Mouse (Mus musculus) embryonic facial prominence, embryonic 10.5 days (tissue): ENCODE results near the gene Izumo1. TPM values are rescaled to one million over a fixed set of nuclear protein-coding genes. Genes with fewer than 3 reads are reported as not detected.

Source experiments
- DNase-seq: peaks from one replicate; pipeline ENCODE4 v3.0.0-alpha.2; 2017; ENCODE audit warnings: low spot score
- H3K27ac ChIP-seq: fragments of 300-500 bp; sonication (generic); replicated peaks from 2 replicates; pipeline ENCODE4 v1.5.1; 2016; ENCODE audit warnings: mild to moderate bottlenecking
- H3K27me3 ChIP-seq: fragments of 300-500 bp; sonication (generic); replicated peaks from 2 replicates; pipeline ENCODE4 v1.6.1; 2016; ENCODE audit warnings: low read depth, mild to moderate bottlenecking; ENCODE audit not compliant: poor library complexity, severe bottlenecking
- H3K36me3 ChIP-seq: fragments of 300-500 bp; sonication (generic); replicated peaks from 2 replicates; pipeline ENCODE4 v1.6.1; 2016; ENCODE audit warnings: mild to moderate bottlenecking, moderate library complexity
- H3K4me1 ChIP-seq: fragments of 300-500 bp; sonication (generic); 2 replicates; pipeline ENCODE4 v1.6.1; 2016
- H3K4me3 ChIP-seq: fragments of 300-500 bp; sonication (generic); 2 replicates; pipeline ENCODE4 v1.5.1; 2016; ENCODE audit warnings: mild to moderate bottlenecking, moderate library complexity
- H3K9me3 ChIP-seq: fragments of 300-500 bp; sonication (generic); 2 replicates; pipeline ENCODE4 v1.6.1; 2016; ENCODE audit warnings: mild to moderate bottlenecking
- WGBS: fragments of 180-500 bp; shearing (Covaris S2); methylation state at CpG from one replicate; pipeline ENCODE4 v1.1.7; 2016; 5-methylcytosine and 5-hydroxymethylcytosine counted together
- polyA plus RNA-seq: library from polyadenylated mRNA; unstranded; fragments of >200 nt; fragmentation: Nextera tagmentation; extraction: Ambion mirVana; gene quantifications from 2 replicates; pipeline ENCODE4 v1.2.1, GENCODE M21; 2016

The Izumo1 gene
- polyA plus RNA-seq, 1 experiment from 2014 or later, result 0.07 TPM

- H3K27me3 ChIP-seq, result peaks cover 61% of the 10 kb centered on the region
- H3K4me1 ChIP-seq, result peaks cover 11% of the 10 kb centered on the region
- no peaks in the 10 kb centered on the region for H3K9me3 ChIP-seq
- DNase-seq, result no peak
- no peak overlapping the region for H3K27ac ChIP-seq
- H3K36me3 ChIP-seq, result no peaks in the 10 kb centered on the region
- no peak overlapping the region for H3K4me3 ChIP-seq
- 90% methylated on average over 8 of the region's 8 CpGs for WGBS
Observed at GRCm38 (mm10) chr7:45625481-45625880, 3.9 kb downstream of the Izumo1 start.

GRCm38 (mm10) chr7:45626571-45627076, 5.0 kb downstream of the Izumo1 start:
- H3K4me3 ChIP-seq, result no peak overlapping the region
- peaks cover 71% of the 10 kb centered on the region for H3K27me3 ChIP-seq
- peaks cover 11% of the 10 kb centered on the region for H3K4me1 ChIP-seq
- H3K36me3 ChIP-seq, result no peaks in the 10 kb centered on the region
- H3K27ac ChIP-seq, result no peak overlapping the region
- H3K9me3 ChIP-seq, result no peaks in the 10 kb centered on the region
- 84% methylated on average over 7 of the region's 7 CpGs for WGBS
- no peak for DNase-seq

GRCm38 (mm10) chr7:45627261-45627660, 5.7 kb downstream of the Izumo1 start, which contains the start of gene Rasip1:
Gene Rasip1, plus strand, starts transcription at chr7:45627488.
- Histone ChIP-seq H3K4me1 (peaks cover 13% of the 10 kb centered on the region), H3K9me3 (no peaks in the 10 kb centered on the region), H3K27me3 (peaks cover 78% of the 10 kb centered on the region), H3K4me3 (peak within 1 kb of the TSS; percentile 72), H3K27ac (peak within 1 kb of the TSS; percentile 86), H3K36me3 (no peaks in the 10 kb centered on the region)
- DNase-seq, result peak; percentile 21
- 79% methylated on average over 9 of the region's 9 CpGs for WGBS

GRCm38 (mm10) chr7:45628364-45629294, 7.0 kb downstream of the Izumo1 start:
- peak; percentile 91 for DNase-seq

GRCm38 (mm10) chr7:45630064-45630907, 8.7 kb downstream of the Izumo1 start:
- H3K27ac ChIP-seq, result no peak overlapping the region
- H3K4me1 ChIP-seq, result peaks cover 23% of the 10 kb centered on the region
- no peaks in the 10 kb centered on the region for H3K9me3 ChIP-seq
- 0 out of 2 replicates have a peak overlapping the region, but pooled peaks have one; percentile 11 for H3K4me3 ChIP-seq
- peaks cover 86% of the 10 kb centered on the region for H3K27me3 ChIP-seq
- WGBS, result 72% methylated on average over 23 of the region's 23 CpGs
- H3K36me3 ChIP-seq, result no peaks in the 10 kb centered on the region
- no peak for DNase-seq

More at GRCm38 (mm10) chr7:45628364-45629294, 7.0 kb downstream of the Izumo1 start:
- Histone ChIP-seq H3K4me1 (peaks cover 19% of the 10 kb centered on the region), H3K27ac (peak overlapping the region; percentile 86), H3K4me3 (peak overlapping the region; percentile 72), H3K27me3 (peaks cover 91% of the 10 kb centered on the region), H3K9me3 (no peaks in the 10 kb centered on the region), H3K36me3 (no peaks in the 10 kb centered on the region)
- 1% methylated on average over 105 of the region's 105 CpGs for WGBS

- Histone ChIP-seq H3K36me3 (peaks cover 14% of the 10 kb centered on the region), H3K27me3 (peaks cover 64% of the 10 kb centered on the region), H3K27ac (peak overlapping the region; percentile 80), H3K4me1 (peaks cover 25% of the 10 kb centered on the region), H3K9me3 (peaks cover 7% of the 10 kb centered on the region; the same call in 1 of the 2 replicates), H3K4me3 (peak overlapping the region; percentile 52)
- peak; percentile 69 for DNase-seq
- WGBS, result 18% methylated on average over 35 of the region's 35 CpGs
Observed at GRCm38 (mm10) chr7:45632499-45632898, 10.9 kb downstream of the Izumo1 start.

- peaks cover 48% of the 10 kb centered on the region for H3K27me3 ChIP-seq
- DNase-seq, result no peak
- H3K9me3 ChIP-seq, result peaks cover 7% of the 10 kb centered on the region; the same call in 1 of the 2 replicates
- H3K36me3 ChIP-seq, result peaks cover 14% of the 10 kb centered on the region
- H3K27ac ChIP-seq, result no peak overlapping the region
- H3K4me3 ChIP-seq, result no peak overlapping the region
- WGBS, result 90% methylated on average over 11 of the region's 11 CpGs
- peaks cover 36% of the 10 kb centered on the region for H3K4me1 ChIP-seq
Observed at GRCm38 (mm10) chr7:45634946-45635681, 13.5 kb downstream of the Izumo1 start.

- H3K27ac ChIP-seq, result no peak overlapping the region
- peaks cover 14% of the 10 kb centered on the region for H3K36me3 ChIP-seq
- peaks cover 7% of the 10 kb centered on the region; the same call in 1 of the 2 replicates for H3K9me3 ChIP-seq
- H3K4me1 ChIP-seq, result peaks cover 44% of the 10 kb centered on the region
- DNase-seq, result no peak
- H3K4me3 ChIP-seq, result no peak overlapping the region
- whole genome bisulfite sequencing, result 83% methylated on average over 15 of the region's 15 CpGs
- H3K27me3 ChIP-seq, result peaks cover 48% of the 10 kb centered on the region
Observed at GRCm38 (mm10) chr7:45635711-45636688, 14.4 kb downstream of the Izumo1 start.

GRCm38 (mm10) chr7:45637710-45638109, 16.1 kb downstream of the Izumo1 start:
- Histone ChIP-seq H3K27me3 (peaks cover 38% of the 10 kb centered on the region), H3K9me3 (peaks cover 7% of the 10 kb centered on the region; the same call in 1 of the 2 replicates), H3K4me3 (peak overlapping the region; percentile 49), H3K4me1 (peaks cover 54% of the 10 kb centered on the region), H3K36me3 (peaks cover 14% of the 10 kb centered on the region), H3K27ac (no peak overlapping the region)
- DNase-seq, result no peak
- 95% methylated on average over 6 of the region's 6 CpGs for WGBS

- Histone ChIP-seq H3K9me3 (peaks cover 7% of the 10 kb centered on the region; the same call in 1 of the 2 replicates), H3K36me3 (peaks cover 14% of the 10 kb centered on the region), H3K27me3 (peaks cover 27% of the 10 kb centered on the region), H3K4me3 (peak overlapping the region; percentile 49), H3K4me1 (peaks cover 62% of the 10 kb centered on the region), H3K27ac (peak overlapping the region; percentile 73)
- DNase-seq, result peak; percentile 97
- 16% methylated on average over 29 of the region's 29 CpGs for WGBS
Observed at GRCm38 (mm10) chr7:45638623-45639401, 17.2 kb downstream of the Izumo1 start.
